Mouse (Mus musculus): Measurements from ENCODE around the gene Papss2. TPM values are rescaled to one million over a fixed set of nuclear protein-coding genes. Genes with fewer than 3 reads are reported as not detected.

The Papss2 gene
- polyA plus RNA-seq, 1 experiment = 5.7 TPM

DNA sequence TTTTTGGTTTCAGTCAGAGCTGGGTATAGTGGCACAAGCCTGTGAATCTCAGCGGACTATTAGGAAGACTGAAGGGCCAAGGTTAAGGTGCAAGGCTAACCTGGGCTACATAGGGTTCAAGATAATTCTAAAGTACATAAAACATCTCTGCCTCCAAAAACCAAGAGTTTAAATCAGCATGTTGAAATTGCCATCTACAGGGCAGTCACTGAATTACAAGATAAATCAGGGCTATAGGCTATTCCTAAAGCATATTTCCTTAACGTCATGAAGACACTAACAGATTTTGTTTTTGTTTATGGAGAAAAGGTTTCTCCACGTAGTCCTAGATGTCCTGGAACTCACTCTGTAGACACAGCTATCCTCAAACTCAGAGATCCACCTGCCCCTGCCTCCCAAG lies 114.7 kb downstream of the Papss2 start:
- no peak for DNase-seq (ENCODE audit: low spot score)

- DNase-seq (ENCODE audit: low spot score) = peak; percentile 96
Measured at GRCm38 (mm10) chr19:32711761-32712541, 116.4 kb downstream of the Papss2 start.

DNA sequence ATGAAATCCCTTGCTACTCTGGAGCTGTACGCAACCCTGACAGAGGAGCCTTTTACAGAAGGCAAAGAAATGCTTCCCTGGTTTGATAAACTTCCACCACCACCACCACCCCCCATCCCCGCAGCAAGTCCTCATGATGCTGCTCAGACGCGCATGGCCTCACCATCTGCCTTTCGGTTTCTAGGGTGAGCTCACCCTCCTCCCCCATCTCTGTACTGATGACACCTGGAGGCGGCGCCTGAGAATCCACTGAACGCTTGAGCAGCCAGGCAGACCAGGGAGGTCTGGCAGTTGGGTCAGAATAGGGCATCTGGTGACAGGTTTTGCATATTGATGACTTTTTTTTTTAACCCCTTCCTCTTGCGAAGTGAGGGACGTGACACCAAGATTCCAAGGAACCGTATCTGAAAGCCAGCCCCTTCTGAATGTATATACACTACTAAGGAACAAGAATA lies 117.0 kb downstream of the Papss2 start:
- DNase-seq (ENCODE audit: low spot score) = no peak

DNA sequence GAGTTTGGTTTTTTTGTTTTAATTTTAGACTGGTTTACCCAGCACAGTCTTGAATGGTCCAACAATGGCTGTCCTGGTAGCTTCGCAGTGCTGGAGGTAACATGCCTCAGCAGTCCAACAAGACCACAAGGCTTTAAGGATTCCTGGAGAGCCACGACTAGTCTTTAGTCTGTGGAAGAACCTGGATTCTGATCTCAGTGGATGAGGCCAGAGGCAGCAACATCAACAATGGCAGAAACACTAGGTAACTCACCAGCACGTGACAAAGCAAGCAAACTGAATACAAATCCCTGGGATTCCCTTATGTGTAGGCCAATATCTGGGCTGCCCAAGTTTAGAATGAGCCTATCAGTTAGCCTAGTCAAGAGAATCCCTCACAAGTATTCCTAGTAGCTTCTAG lies 117.9 kb downstream of the Papss2 start:
- DNase-seq (ENCODE audit: low spot score) = no peak

DNA sequence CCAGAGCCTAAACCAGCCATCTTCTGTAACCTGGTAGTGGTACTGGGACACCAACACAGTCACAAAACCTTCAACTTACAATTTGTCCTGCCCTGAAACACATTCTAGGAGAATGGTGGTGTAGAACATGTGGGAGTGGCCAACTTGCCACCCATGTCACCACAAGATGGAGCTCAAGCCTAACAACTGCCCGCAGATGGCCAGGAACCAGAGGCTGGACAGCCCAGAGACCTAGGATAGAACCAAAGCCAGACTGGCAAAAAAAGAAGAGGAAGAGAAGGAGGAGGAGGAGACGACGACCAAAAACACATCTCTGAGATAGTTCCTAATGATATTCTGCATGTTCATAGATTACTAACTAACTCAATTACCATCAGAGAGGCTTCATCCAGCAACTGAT lies 119.6 kb downstream of the Papss2 start:
- peak; percentile 46 for DNase-seq (ENCODE audit: low spot score)

GRCm38 (mm10) chr19:32715681-32716080 lies 120.1 kb downstream of the Papss2 start:
- no peak for DNase-seq (ENCODE audit: low spot score)

Other genes with a start within 250 kb of the Papss2 start
- 22.2 and 26.6 TPM in 2 replicates for gene Sgms1, start 206.1 kb upstream of the Papss2 start, polyA plus RNA-seq (2012; rRNA removed)
- 92.1 and 112 TPM in 2 replicates for gene Rpl9-ps6, start 129.2 kb upstream of the Papss2 start, polyA plus RNA-seq (2012; rRNA removed)
- 16.5 and 16.9 TPM in 2 replicates for gene Minpp1, start 110.0 kb upstream of the Papss2 start, polyA plus RNA-seq (2012; rRNA removed)
- gene Atad1, start 144.0 kb downstream of the Papss2 start, polyA plus RNA-seq (2012; rRNA removed) = 39.9 and 43.1 TPM in 2 replicates
- 22.0 and 32.3 TPM in 2 replicates for gene Pten, start 161.7 kb downstream of the Papss2 start, polyA plus RNA-seq (2012; rRNA removed)

Data from urinary bladder, adult 2 months (tissue).